Mouse (Mus musculus) midbrain, embryonic 14.5 days (tissue): ENCODE results near the gene Eapp. TPM values are rescaled to one million over a fixed set of nuclear protein-coding genes. Genes with fewer than 3 reads are reported as not detected.

ENCODE experiments used
- ATAC-seq: fragments of 200-750 bp; cut with Nextera tagmentation; 2 replicates; pipeline ENCODE4 v1.8.0; 2017; ENCODE audit warnings: moderate number of reproducible peaks, moderate library complexity; ENCODE audit not compliant: low FRiP score, low TSS enrichment
- DNase-seq: peaks from one replicate; pipeline ENCODE4 v3.0.0-alpha.2; 2015
- H3K27ac ChIP-seq: fragments of 300-500 bp; sonication (generic); replicated peaks from 2 replicates; pipeline ENCODE4 v1.5.1; 2014; ENCODE audit warnings: mild to moderate bottlenecking, low read depth, low read length, moderate library complexity
- H3K27me3 ChIP-seq: fragments of 300-500 bp; sonication (generic); 2 replicates; pipeline ENCODE4 v1.6.1; 2014; ENCODE audit warnings: low read length, control low read depth, mixed read lengths; ENCODE audit not compliant: control insufficient read depth, insufficient read depth
- H3K36me3 ChIP-seq: fragments of 300-500 bp; sonication (generic); 2 replicates; pipeline ENCODE4 v1.6.1; 2014; ENCODE audit warnings: low read length, control low read depth; ENCODE audit not compliant: control insufficient read depth, insufficient read depth
- H3K4me1 ChIP-seq: fragments of 300-500 bp; sonication (generic); 2 replicates; pipeline ENCODE4 v1.6.1; 2014; ENCODE audit warnings: mild to moderate bottlenecking, antibody characterized with exemption, low read length, control low read depth; ENCODE audit not compliant: control insufficient read depth, insufficient read depth
- H3K4me2 ChIP-seq: fragments of 300-500 bp; sonication (generic); 2 replicates; pipeline ENCODE4 v1.6.1; 2014; ENCODE audit warnings: mild to moderate bottlenecking, low read length, moderate library complexity
- H3K4me3 ChIP-seq: fragments of 300-500 bp; sonication (generic); replicated peaks from 2 replicates; pipeline ENCODE4 v1.5.1; 2014; ENCODE audit warnings: low read depth, low read length
- H3K9ac ChIP-seq: fragments of 300-500 bp; sonication (generic); replicated peaks from 2 replicates; pipeline ENCODE4 v1.6.1; 2014; ENCODE audit warnings: mild to moderate bottlenecking, low read length, moderate library complexity
- H3K9me3 ChIP-seq: fragments of 300-500 bp; sonication (generic); 2 replicates; pipeline ENCODE4 v1.6.1; 2016; ENCODE audit warnings: low read length, control low read depth, mixed read lengths; ENCODE audit not compliant: control insufficient read depth
- WGBS: fragments of 180-500 bp; shearing (Covaris S2); extraction: QIAGEN DNeasy Blood & Tissue Kit; methylation state at CpG from one replicate; pipeline ENCODE4 v1.1.7; 2014; 5-methylcytosine and 5-hydroxymethylcytosine counted together
- microRNA counts: library from miRNA; unstranded; fragments of <30 nt; microRNA quantifications from one replicate; lab custom pipeline; 2016
- microRNA-seq: library from miRNA; unstranded; fragments of <30 nt; microRNA quantifications from one replicate; pipeline ENCODE4, GENCODE M21; 2016
- polyA plus RNA-seq: library from polyadenylated mRNA; unstranded; fragments of >200 nt; fragmentation: Nextera tagmentation; extraction: Ambion mirVana; gene quantifications from 2 replicates; pipeline ENCODE4 v1.2.1, GENCODE M21; 2014

Eapp gene
- polyA plus RNA-seq, 1 experiment from 2014 or later: 85.0 TPM

- no peak for DNase-seq
- no peaks in the 10 kb centered on the region for H3K9me3 ChIP-seq
- no peaks in the 10 kb centered on the region for H3K36me3 ChIP-seq
- no peak overlapping the region for H3K4me3 ChIP-seq
- no peak overlapping the region for H3K9ac ChIP-seq
- H3K4me1 ChIP-seq: no peaks in the 10 kb centered on the region
- 82% methylated on average over 2 of the region's 2 CpGs for WGBS
- H3K27me3 ChIP-seq: no peaks in the 10 kb centered on the region
- no peak for ATAC-seq
- H3K4me2 ChIP-seq: no peak overlapping the region
- no peak overlapping the region for H3K27ac ChIP-seq
These were observed 63.6 kb downstream of the Eapp start for GRCm38 (mm10) chr12:54632141-54632540.

GRCm38 (mm10) chr12:54621942-54622341 is 73.8 kb downstream of the Eapp start:
- no peaks in the 10 kb centered on the region for H3K36me3 ChIP-seq
- 87% methylated on average over 2 of the region's 2 CpGs for WGBS
- no peak overlapping the region for H3K9ac ChIP-seq
- no peaks in the 10 kb centered on the region for H3K27me3 ChIP-seq
- ATAC-seq: no peak
- no peaks in the 10 kb centered on the region for H3K4me1 ChIP-seq
- H3K4me3 ChIP-seq: no peak overlapping the region
- H3K9me3 ChIP-seq: no peaks in the 10 kb centered on the region
- no peak overlapping the region for H3K27ac ChIP-seq
- no peak for DNase-seq
- no peak overlapping the region for H3K4me2 ChIP-seq

MicroRNAs within 50 kb of the gene (microRNA counts, 519-probe panel; counts per million panel counts)
- microRNA mmu-miR-1892 (lab: Ali Mortazavi, UCI): not detected

Small RNA genes lying within 50 kb of the gene (microRNA-seq; reads per million reads assigned to microRNA genes)
- gene Mir1892: not detected

Other genes starting within 250 kb of the Eapp start
- 185 and 200 TPM in 2 replicates for gene Sptssa, start 39.3 kb downstream of the Eapp start, polyA plus RNA-seq
- 156 and 175 TPM in 2 replicates for gene Snx6, start 99.8 kb upstream of the Eapp start, polyA plus RNA-seq
- gene Cfl2, start 167.0 kb upstream of the Eapp start, polyA plus RNA-seq: 283 and 312 TPM in 2 replicates